11 mouse cellular contexts compared by ENCODE assay signal in the genomic region with DNA sequence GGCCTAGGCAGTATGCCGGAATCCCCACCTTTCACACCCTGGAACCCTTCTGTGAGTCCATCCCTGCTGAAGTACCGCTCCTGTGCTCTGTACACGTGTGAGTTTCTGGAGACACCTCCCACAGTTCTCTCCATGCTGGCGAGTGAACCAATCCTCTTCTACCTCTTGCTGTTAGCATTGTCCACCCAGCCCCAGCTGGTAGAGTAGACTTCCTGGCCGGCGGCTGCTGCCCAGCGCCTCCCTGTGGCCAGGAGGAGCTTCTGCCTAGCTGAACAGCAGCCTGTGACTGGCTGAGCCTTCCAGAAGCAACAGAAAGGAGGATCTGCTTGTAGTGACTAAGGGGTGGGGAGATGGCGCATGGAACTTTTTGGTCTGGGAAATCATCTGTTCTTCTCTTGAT.
A peak's percentile ranks its signal among the peaks of the same experiment; 100 is the strongest.
DNase-seq lines count a peak whose midpoint lies in the region; ATAC-seq and TF ChIP-seq lines count a peak whose summit lies in the region.
"Had no signal": no experiment of that assay in that cellular context is flagged by ENCODE, and none has a peak within 500 bp of the region (broad histone marks: within the 10 kb centered on the region; RNA-seq: fewer than 3 reads in every experiment).

No protein-coding gene starts in this region.

- H3K9me3 ChIP-seq in hindbrain, postnatal 0 days (ENCODE audit: low read length), result no peaks in the 10 kb centered on the region
- H3K9me3 ChIP-seq in hindbrain, embryonic 16.5 days (ENCODE audit: control insufficient read depth, low read length), result no peaks in the 10 kb centered on the region
- H3K9me3 ChIP-seq: forebrain, embryonic 10.5 days; neural tube, embryonic 12.5 days had no signal

- H3K4me2 ChIP-seq in hindbrain, postnatal 0 days (ENCODE audit: low read depth, low read length), result no peak overlapping the region
- H3K4me2 ChIP-seq in hindbrain, embryonic 16.5 days (ENCODE audit: low read length), result no peak overlapping the region
- H3K4me2 ChIP-seq: lung, embryonic 14.5 days; neural tube, embryonic 12.5 days had no signal

- TF ChIP-seq POLR2A in testis, adult 2 months (IDR thresholded peaks at IDR 0.05; ENCODE audit: control insufficient read depth, low read depth, low read length), result no peak

- no peak overlapping the region for H3K9ac ChIP-seq in hindbrain, postnatal 0 days (replicated peaks; ENCODE audit: low read length)
- H3K9ac ChIP-seq in hindbrain, embryonic 16.5 days (ENCODE audit: low read depth, low read length), result no peak overlapping the region
- H3K9ac ChIP-seq: lung, embryonic 14.5 days; neural tube, embryonic 12.5 days had no signal

- H3K27me3 ChIP-seq in hindbrain, postnatal 0 days (ENCODE audit: insufficient read depth, low read length), result no peaks in the 10 kb centered on the region
- no peaks in the 10 kb centered on the region for H3K27me3 ChIP-seq in hindbrain, embryonic 16.5 days (replicated peaks; ENCODE audit: control insufficient read depth, insufficient read depth, low read length)
- no peaks in the 10 kb centered on the region for H3K27me3 ChIP-seq in testis, adult 2 months (ENCODE audit: control insufficient read depth, insufficient read depth, low read length)
- H3K27me3 ChIP-seq: neural tube, embryonic 12.5 days had no signal

- no peak overlapping the region for H3K27ac ChIP-seq in hindbrain, postnatal 0 days
- no peak overlapping the region for H3K27ac ChIP-seq in hindbrain, embryonic 16.5 days (ENCODE audit: low read depth, low read length)
- no peak overlapping the region for H3K27ac ChIP-seq in testis, adult 2 months (ENCODE audit: control insufficient read depth, insufficient read depth, low read depth, low read length)
- H3K27ac ChIP-seq: forebrain, embryonic 10.5 days; neural tube, embryonic 12.5 days had no signal

- peak; percentile 31 to 33 for DNase-seq in adrenal gland, adult (ENCODE audit: inconsistent age in 2 of 2, low spot score in 1 of 2)
- DNase-seq in adrenal gland, adult 18-20 months (ENCODE audit: low spot score in 2 of 2), result no peak
- peak; percentile 46 for DNase-seq in hindbrain, postnatal 0 days (ENCODE audit: low spot score)
- DNase-seq in ovary, adult 18-20 months (ENCODE audit: low spot score), result peak; percentile 30
- no peak for DNase-seq in ovary, postnatal 10 days (ENCODE audit: low spot score)
- DNase-seq in c-Kit-positive CD71-positive TER-119-positive erythroid progenitor cells, embryonic 14.5 days (ENCODE audit: low spot score), result no peak

- peaks cover 8% of the 10 kb centered on the region; the same call in 1 of the 2 replicates for H3K36me3 ChIP-seq in hindbrain, postnatal 0 days (ENCODE audit: insufficient read depth, low read length)
- no peaks in the 10 kb centered on the region for H3K36me3 ChIP-seq in hindbrain, embryonic 16.5 days (ENCODE audit: control insufficient read depth, insufficient read depth, low read length)
- no peaks in the 10 kb centered on the region for H3K36me3 ChIP-seq in testis, adult 2 months (ENCODE audit: control insufficient read depth, insufficient read depth, low read length)

- no peak overlapping the region for H3K4me3 ChIP-seq in hindbrain, postnatal 0 days (ENCODE audit: low read length)
- H3K4me3 ChIP-seq in hindbrain, embryonic 16.5 days (ENCODE audit: low read length), result no peak overlapping the region
- no peak overlapping the region for H3K4me3 ChIP-seq in testis, adult 2 months (ENCODE audit: control insufficient read depth, low read depth, low read length)
- H3K4me3 ChIP-seq: forebrain, embryonic 10.5 days; neural tube, embryonic 12.5 days had no signal

- 95% methylated on average over 8 of the region's 8 CpGs for WGBS in hindbrain, postnatal 0 days
- WGBS in hindbrain, embryonic 16.5 days, result 94% methylated on average over 8 of the region's 8 CpGs

- no peaks in the 10 kb centered on the region for H3K4me1 ChIP-seq in hindbrain, postnatal 0 days (ENCODE audit: insufficient read depth, low read length)
- no peaks in the 10 kb centered on the region for H3K4me1 ChIP-seq in hindbrain, embryonic 16.5 days (ENCODE audit: control insufficient read depth, insufficient read depth, low read depth, low read length)
- no peaks in the 10 kb centered on the region for H3K4me1 ChIP-seq in testis, adult 2 months (ENCODE audit: control insufficient read depth, insufficient read depth, low read length)
- H3K4me1 ChIP-seq: neural tube, embryonic 12.5 days had no signal

- peak; percentile 41; the same call in 1 of the 2 replicates for ATAC-seq in hindbrain, postnatal 0 days
- ATAC-seq in hindbrain, embryonic 16.5 days, result no peak

- TF ChIP-seq CTCF in hindbrain, postnatal 0 days (IDR thresholded peaks at IDR 0.05; ENCODE audit: low read depth), result peak; percentile 49
- TF ChIP-seq CTCF in testis, adult 2 months (IDR thresholded peaks at IDR 0.05; ENCODE audit: control insufficient read depth, insufficient read depth, insufficient replicate concordance, low read depth, low read length), result peak; percentile 45; the same call in 1 of the 2 replicates

Comparison
In these comparisons a context has a peak if more than half of its experiments do, and no peak if none do; other contexts are left out.
1. DNase-seq: peak in adrenal gland, adult (2 of 2), hindbrain, postnatal 0 days (single experiment) and ovary, adult 18-20 months (single experiment); none in adrenal gland, adult 18-20 months (0 of 2), ovary, postnatal 10 days (single experiment) and c-Kit-positive CD71-positive TER-119-positive erythroid progenitor cells, embryonic 14.5 days (single experiment).